Mouse (Mus musculus) MN1 (cell line): ENCODE measurements at regions not wholly inside any gene's neighbourhood (a gene's known extent, or its start where the extent isn't known, plus 50 kb on each side); places are given as distances from the start of the nearest gene placed in this dataset.
A peak's percentile ranks its signal among the peaks of the same experiment; 100 is the strongest.
"Not testable (repeated sequence)": the region's sequence is repeated elsewhere in the genome, so short reads cannot be mapped to it uniquely, and the experiment has no call there.

Experiments used
- DNase-seq: peaks from one replicate; pipeline ENCODE4 v3.0.0-alpha.2; 2016; ENCODE audit warnings: low spot score

- no peak for DNase-seq
Observed at GRCm38 (mm10) chr13:4858341-4858740, 249.4 kb upstream of the Akr1e1 start.

GRCm38 (mm10) chr13:4839481-4839880, 230.5 kb upstream of the Akr1e1 start:
- DNase-seq = not testable (repeated sequence)

- no peak for DNase-seq
Observed at GRCm38 (mm10) chr13:4826756-4827155, 217.8 kb upstream of the Akr1e1 start.

- DNase-seq = not testable (repeated sequence)
Observed at GRCm38 (mm10) chr13:4825749-4826148, 216.8 kb upstream of the Akr1e1 start.

- DNase-seq = no peak
Observed at GRCm38 (mm10) chr13:4806876-4807275, 197.9 kb upstream of the Akr1e1 start.

GRCm38 (mm10) chr13:4800666-4801065, 191.7 kb upstream of the Akr1e1 start:
- DNase-seq = no peak

GRCm38 (mm10) chr13:4791139-4791538, 182.2 kb upstream of the Akr1e1 start:
- DNase-seq = no peak

GRCm38 (mm10) chr13:4790414-4790813, 181.4 kb upstream of the Akr1e1 start:
- no peak for DNase-seq

GRCm38 (mm10) chr13:4783290-4783689, 174.3 kb upstream of the Akr1e1 start:
- no peak for DNase-seq

GRCm38 (mm10) chr13:4778264-4778823, 169.4 kb upstream of the Akr1e1 start:
- DNase-seq = not testable (repeated sequence)

GRCm38 (mm10) chr13:4776855-4777254, 167.9 kb upstream of the Akr1e1 start:
- DNase-seq = peak; percentile 51

- peak; percentile 9 for DNase-seq
Observed at GRCm38 (mm10) chr13:4772324-4772723, 163.3 kb upstream of the Akr1e1 start.

GRCm38 (mm10) chr13:4771120-4772075, 162.4 kb upstream of the Akr1e1 start:
- peak; percentile 91 for DNase-seq

GRCm38 (mm10) chr13:4759965-4760364, 151.0 kb upstream of the Akr1e1 start:
- no peak for DNase-seq

GRCm38 (mm10) chr13:4756529-4756928, 147.6 kb upstream of the Akr1e1 start:
- DNase-seq = no peak

GRCm38 (mm10) chr13:4742930-4743329, 134.0 kb upstream of the Akr1e1 start:
- DNase-seq = no peak

- not testable (repeated sequence) for DNase-seq
Observed at GRCm38 (mm10) chr13:4716299-4716698, 107.3 kb upstream of the Akr1e1 start.

- DNase-seq = no peak
Observed at GRCm38 (mm10) chr13:4714724-4715123, 105.8 kb upstream of the Akr1e1 start.

- no peak for DNase-seq
Observed at GRCm38 (mm10) chr13:4712698-4713097, 103.7 kb upstream of the Akr1e1 start.

GRCm38 (mm10) chr13:4699591-4699990, 90.6 kb upstream of the Akr1e1 start:
- not testable (repeated sequence) for DNase-seq

- peak; percentile 68 for DNase-seq
Observed at GRCm38 (mm10) chr13:4666375-4667140, 57.6 kb upstream of the Akr1e1 start.

- DNase-seq = no peak
Observed at GRCm38 (mm10) chr13:4663390-4663789, 54.4 kb upstream of the Akr1e1 start.
